Mouse (Mus musculus) ES-Bruce4 (cell line): ENCODE results near the gene Cbx7.
A peak's percentile ranks its signal among the peaks of the same experiment; 100 is the strongest.

Experiments
- CTCF ChIP-seq: IDR thresholded peaks from one replicate; pipeline ENCODE4 v1.8.1; 2011; ENCODE audit warnings: low read depth, low read length
- POLR2A ChIP-seq: IDR thresholded peaks from one replicate; pipeline ENCODE4 v1.8.1; 2011; ENCODE audit warnings: low read length; ENCODE audit not compliant: insufficient read depth

DNA sequence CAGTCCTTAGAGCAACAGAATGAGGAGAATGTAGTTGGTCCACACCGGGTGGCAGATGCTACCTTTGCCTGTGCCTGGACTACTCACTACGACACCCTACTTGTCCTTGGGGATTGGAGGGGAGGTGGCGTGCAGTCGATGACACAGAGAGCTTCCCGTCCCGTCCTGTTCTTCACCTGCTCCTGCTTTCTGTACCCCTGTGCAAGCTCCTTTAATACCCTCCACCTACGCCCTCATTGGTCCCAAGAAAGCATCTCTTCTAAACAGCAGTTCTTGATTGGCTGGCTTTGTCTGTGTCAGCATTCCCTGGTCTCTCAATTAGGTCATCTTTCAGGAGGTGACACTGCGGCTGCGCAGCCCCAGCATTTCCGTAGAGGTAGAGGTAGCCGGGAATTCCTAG, at the start of gene Cbx7:
- TF ChIP-seq POLR2A (peak; percentile 100), CTCF (no peak)
